Mouse (Mus musculus) bone marrow macrophage, adult 2 months (primary cell): ENCODE data around the gene 1190007I07Rik. TPM values are rescaled to one million over a fixed set of nuclear protein-coding genes. Genes with fewer than 3 reads are reported as not detected.
A peak's percentile ranks its signal among the peaks of the same experiment; 100 is the strongest.
"Not testable (repeated sequence)": the region's sequence is repeated elsewhere in the genome, so short reads cannot be mapped to it uniquely, and the experiment has no call there.

Experiments used
- H3K27ac ChIP-seq: 2 replicates; pipeline ENCODE4 v1.5.1; 2012; ENCODE audit warnings: low read depth, low read length; ENCODE audit not compliant: insufficient read depth
- H3K4me1 ChIP-seq: 2 replicates; pipeline ENCODE4 v1.6.1; 2012; ENCODE audit warnings: low read length; ENCODE audit not compliant: control insufficient read depth, insufficient read depth
- H3K4me3 ChIP-seq: 2 replicates; pipeline ENCODE4 v1.5.1; 2012; ENCODE audit warnings: mild to moderate bottlenecking, low read length, moderate library complexity; ENCODE audit not compliant: insufficient read depth
- CTCF ChIP-seq: IDR thresholded peaks from 2 replicates; pipeline ENCODE4 v1.5.1; 2012; ENCODE audit warnings: low read depth, mild to moderate bottlenecking, low read length, moderate library complexity
- POLR2A ChIP-seq: IDR thresholded peaks from 2 replicates; pipeline ENCODE4 v1.6.1; 2012; ENCODE audit warnings: mild to moderate bottlenecking, low read depth, low read length, borderline replicate concordance
- polyA plus RNA-seq: library from polyadenylated mRNA; stranded (reverse); fragments of >200 nt; gene quantifications from 2 replicates; pipeline ENCODE4 v1.2.4, GENCODE M21; 2012; ENCODE audit not compliant: missing spikeins, insufficient read depth, insufficient read length

Gene 1190007I07Rik
- polyA plus RNA-seq, 1 experiment, result 18.6 TPM

DNA sequence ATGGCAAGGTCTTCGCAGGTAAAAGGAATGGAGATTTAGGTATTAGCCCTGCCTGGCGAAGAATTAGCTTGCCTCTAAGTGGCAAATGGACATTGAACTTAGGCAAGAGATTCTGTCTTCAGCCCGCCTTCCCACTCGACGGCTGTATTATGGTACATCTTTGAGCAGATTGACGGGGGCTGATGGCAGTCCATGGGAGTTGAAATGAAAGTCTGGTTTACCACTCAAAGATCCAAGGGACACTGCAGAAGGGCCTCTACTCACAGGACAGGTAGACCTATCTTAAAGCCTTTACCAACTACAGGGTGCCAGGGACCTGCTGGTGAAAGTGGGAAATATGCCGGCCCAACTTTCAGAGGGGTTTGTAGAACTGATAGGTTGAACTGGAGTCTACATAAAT is 7.5 kb upstream of the 1190007I07Rik start:
- H3K4me3 ChIP-seq, result peak overlapping the region; percentile 97
- peaks cover 16% of the 10 kb centered on the region for H3K4me1 ChIP-seq
- no peak overlapping the region for H3K27ac ChIP-seq
- TF ChIP-seq CTCF (no peak), POLR2A (no peak)

- H3K4me1 ChIP-seq, result peaks cover 16% of the 10 kb centered on the region
- peak within 1 kb of the TSS; percentile 50 for H3K27ac ChIP-seq
- H3K4me3 ChIP-seq, result peak within 1 kb of the TSS; percentile 97
Measured at GRCm38 (mm10) chr10:82629586-82630255, 6.7 kb upstream of the 1190007I07Rik start, which contains the start of gene Tdg. Tdg (plus strand) TSS chr10:82629828.

GRCm38 (mm10) chr10:82629111-82629585 is 6.1 kb upstream of the 1190007I07Rik start:
- H3K27ac ChIP-seq, result peak overlapping the region; percentile 37
- no peak for TF ChIP-seq CTCF
- TF ChIP-seq POLR2A, result no peak

DNA sequence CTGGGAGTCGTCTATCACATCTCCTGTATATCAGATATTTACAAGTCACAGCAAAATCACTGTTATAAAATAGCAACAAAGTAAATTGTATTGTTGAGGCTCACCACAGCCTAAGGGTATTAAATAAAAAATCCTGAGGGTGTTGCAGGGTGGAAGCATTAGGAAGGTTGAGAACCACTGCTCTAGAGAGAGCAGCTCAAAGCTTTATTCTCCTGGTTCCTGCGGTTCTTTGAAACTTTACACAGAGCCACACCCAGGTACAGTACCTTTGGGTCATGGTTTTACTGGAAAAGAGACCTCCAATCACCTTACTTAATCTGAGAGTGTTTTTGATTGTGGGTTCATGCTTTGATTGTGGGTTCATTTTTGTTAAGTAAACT is 515 bp upstream of the 1190007I07Rik start:
- Histone ChIP-seq H3K4me3 (peak overlapping the region; percentile 72), H3K27ac (peak overlapping the region; percentile 79)
- not testable (repeated sequence) for H3K4me1 ChIP-seq

More at GRCm38 (mm10) chr10:82629111-82629585, 6.1 kb upstream of the 1190007I07Rik start:
- Histone ChIP-seq H3K4me3 (peak overlapping the region; percentile 62), H3K4me1 (peaks cover 13% of the 10 kb centered on the region)

DNA sequence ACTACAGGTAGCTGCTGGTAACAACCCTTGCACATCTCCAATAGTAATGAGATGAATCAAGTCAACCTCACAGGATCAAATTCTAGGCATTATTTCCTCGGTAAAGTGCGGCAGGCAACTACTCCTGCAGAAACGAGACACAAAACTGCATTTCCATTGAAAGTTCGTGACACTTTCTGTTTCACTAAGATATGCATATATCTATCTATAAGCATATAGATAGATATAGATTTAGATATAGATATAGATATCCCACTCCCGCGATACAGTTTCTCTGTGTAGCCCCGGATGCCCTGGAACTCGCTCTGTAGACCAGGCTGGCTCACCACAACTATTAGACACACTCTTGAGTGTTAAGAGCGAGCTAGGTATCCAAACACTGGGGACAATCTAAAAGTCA is 793 bp downstream of the 1190007I07Rik start:
- Histone ChIP-seq H3K27ac (no peak overlapping the region), H3K4me1 (peaks cover 4% of the 10 kb centered on the region), H3K4me3 (peak overlapping the region; percentile 72)
- TF ChIP-seq CTCF, result no peak
- TF ChIP-seq POLR2A, result no peak

GRCm38 (mm10) chr10:82594421-82594820 is 28.6 kb downstream of the 1190007I07Rik start:
- not testable (repeated sequence) for H3K27ac ChIP-seq, H3K4me3 ChIP-seq, H3K4me1 ChIP-seq

GRCm38 (mm10) chr10:82589673-82590072 is 33.4 kb downstream of the 1190007I07Rik start:
- not testable (repeated sequence) for H3K27ac ChIP-seq, H3K4me1 ChIP-seq, H3K4me3 ChIP-seq

DNA sequence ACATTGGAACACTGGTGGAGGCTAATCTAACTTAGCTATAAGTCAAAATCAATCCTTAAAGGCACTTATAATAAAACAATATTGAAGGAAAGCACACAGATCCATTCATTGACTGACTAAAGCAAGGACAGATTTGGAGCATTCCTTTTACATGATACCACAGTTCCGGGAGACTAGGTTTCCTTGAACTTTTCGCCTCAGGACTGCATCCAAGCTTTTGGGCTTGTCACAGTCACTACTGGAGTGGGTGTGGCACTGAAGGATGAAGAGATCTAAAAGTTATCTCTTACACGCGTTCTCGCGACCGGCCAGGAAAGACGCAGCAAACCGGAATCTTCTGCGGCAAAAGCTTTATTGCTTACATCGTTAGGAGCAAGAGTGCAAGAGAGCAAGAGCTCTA is 51.9 kb downstream of the 1190007I07Rik start:
- not testable (repeated sequence) for H3K4me3 ChIP-seq, H3K27ac ChIP-seq, H3K4me1 ChIP-seq

Other genes with a start within 250 kb of the 1190007I07Rik start
- not detected in 2 replicates for gene Gm1553, start 130.6 kb downstream of the 1190007I07Rik start, polyA plus RNA-seq
- 18.8 and 25.6 TPM in 2 replicates for gene Tdg, start 6.6 kb upstream of the 1190007I07Rik start, polyA plus RNA-seq
- gene Glt8d2, start 67.4 kb upstream of the 1190007I07Rik start, polyA plus RNA-seq, result not detected in 2 replicates
- gene Hcfc2, start 72.9 kb upstream of the 1190007I07Rik start, polyA plus RNA-seq, result 13.2 and 15.5 TPM in 2 replicates
- gene Nfyb, start 140.9 kb upstream of the 1190007I07Rik start, polyA plus RNA-seq, result 17.1 and 19.1 TPM in 2 replicates
- 82.9 and 88.9 TPM in 2 replicates for gene Txnrd1, start 210.7 kb upstream of the 1190007I07Rik start, polyA plus RNA-seq
- gene Eid3, start 243.4 kb upstream of the 1190007I07Rik start, polyA plus RNA-seq, result 3.5 and 4.3 TPM in 2 replicates